Mouse (Mus musculus): ENCODE data around the gene Col6a6. TPM values are rescaled to one million over a fixed set of nuclear protein-coding genes. Genes with fewer than 3 reads are reported as not detected.

Gene Col6a6
- total RNA-seq, 2 experiments from 2014 or later = 0.30 to 0.34 TPM

- intact Hi-C loops (cut with DNase I) = no loop called here
- Histone ChIP-seq H3K4me3 (no peak overlapping the region), H3K27ac (no peak overlapping the region)
- TF ChIP-seq CTCF (IDR thresholded peaks at IDR 0.05) = no peak
- DNase-seq (ENCODE audit: extremely low spot score in 1 of 2, low spot score in 2 of 2) = no peak
These were observed 64.3 kb downstream of the Col6a6 start for GRCm38 (mm10) chr9:105763625-105764024.

- Histone ChIP-seq H3K4me3 (no peak overlapping the region), H3K27ac (no peak overlapping the region)
- TF ChIP-seq CTCF (IDR thresholded peaks at IDR 0.05) = no peak
- intact Hi-C loops (cut with DNase I) = no loop called here
- DNase-seq (ENCODE audit: extremely low spot score in 1 of 2, low spot score in 2 of 2) = no peak
These were observed 65.7 kb downstream of the Col6a6 start for GRCm38 (mm10) chr9:105762274-105762673.

- Histone ChIP-seq H3K27ac (no peak overlapping the region), H3K4me3 (no peak overlapping the region)
- no peak for DNase-seq (ENCODE audit: extremely low spot score in 1 of 2, low spot score in 2 of 2)
- intact Hi-C loops (cut with DNase I) = no loop called here
- no peak for TF ChIP-seq CTCF (IDR thresholded peaks at IDR 0.05)
These were observed 69.1 kb downstream of the Col6a6 start for GRCm38 (mm10) chr9:105758861-105759260.

- Histone ChIP-seq H3K27ac (no peak overlapping the region), H3K4me3 (no peak overlapping the region)
- DNase-seq (ENCODE audit: extremely low spot score in 1 of 2, low spot score in 2 of 2) = no peak
- intact Hi-C loops (cut with DNase I) = no loop called here
- TF ChIP-seq CTCF (IDR thresholded peaks at IDR 0.05) = no peak
These were observed 69.7 kb downstream of the Col6a6 start for GRCm38 (mm10) chr9:105758173-105758765.

GRCm38 (mm10) chr9:105754256-105754655 is 73.7 kb downstream of the Col6a6 start:
- TF ChIP-seq CTCF (IDR thresholded peaks at IDR 0.05) = no peak
- no peak for DNase-seq (ENCODE audit: extremely low spot score in 1 of 2, low spot score in 2 of 2)
- H3K27ac ChIP-seq = no peak overlapping the region
- no peak overlapping the region for H3K4me3 ChIP-seq
- intact Hi-C loops (cut with DNase I) = no loop called here

- no peak for TF ChIP-seq CTCF (IDR thresholded peaks at IDR 0.05)
- Histone ChIP-seq H3K27ac (no peak overlapping the region), H3K4me3 (no peak overlapping the region)
- no peak for DNase-seq (ENCODE audit: extremely low spot score in 1 of 2, low spot score in 2 of 2)
- intact Hi-C loops (cut with DNase I) = no loop called here
These were observed 82.1 kb downstream of the Col6a6 start for GRCm38 (mm10) chr9:105745861-105746260.

- no peak for TF ChIP-seq CTCF (IDR thresholded peaks at IDR 0.05)
- Histone ChIP-seq H3K27ac (no peak overlapping the region), H3K4me3 (no peak overlapping the region)
- no peak for DNase-seq (ENCODE audit: extremely low spot score in 1 of 2, low spot score in 2 of 2)
- intact Hi-C loops (cut with DNase I) = no loop called here
These were observed 87.5 kb downstream of the Col6a6 start for GRCm38 (mm10) chr9:105740413-105740812.

- DNase-seq (ENCODE audit: extremely low spot score in 1 of 2, low spot score in 2 of 2) = no peak
- no peak for TF ChIP-seq CTCF (IDR thresholded peaks at IDR 0.05)
- no peak overlapping the region for H3K27ac ChIP-seq
- intact Hi-C loops (cut with DNase I) = no loop called here
- no peak overlapping the region for H3K4me3 ChIP-seq
These were observed 88.5 kb downstream of the Col6a6 start for GRCm38 (mm10) chr9:105739446-105739845.

GRCm38 (mm10) chr9:105737448-105737847 is 90.5 kb downstream of the Col6a6 start:
- Histone ChIP-seq H3K4me3 (no peak overlapping the region), H3K27ac (no peak overlapping the region)
- no peak for DNase-seq (ENCODE audit: extremely low spot score in 1 of 2, low spot score in 2 of 2)
- intact Hi-C loops (cut with DNase I) = no loop called here
- TF ChIP-seq CTCF (IDR thresholded peaks at IDR 0.05) = peak; percentile 13

- no peak overlapping the region for H3K4me3 ChIP-seq
- TF ChIP-seq CTCF (IDR thresholded peaks at IDR 0.05) = no peak
- H3K27ac ChIP-seq = no peak overlapping the region
- DNase-seq (ENCODE audit: extremely low spot score in 1 of 2, low spot score in 2 of 2) = no peak
- intact Hi-C loops (cut with DNase I) = no loop called here
These were observed 92.8 kb downstream of the Col6a6 start for GRCm38 (mm10) chr9:105735195-105735594.

- no peak for DNase-seq (ENCODE audit: extremely low spot score in 1 of 2, low spot score in 2 of 2)
- intact Hi-C loops (cut with DNase I) = no loop called here
- H3K27ac ChIP-seq = no peak overlapping the region
- no peak for TF ChIP-seq CTCF (IDR thresholded peaks at IDR 0.05)
- H3K4me3 ChIP-seq = no peak overlapping the region
These were observed 93.3 kb downstream of the Col6a6 start for GRCm38 (mm10) chr9:105734651-105735050.

- Histone ChIP-seq H3K4me3 (no peak overlapping the region), H3K27ac (no peak overlapping the region)
- no peak for DNase-seq (ENCODE audit: extremely low spot score in 1 of 2, low spot score in 2 of 2)
- intact Hi-C loops (cut with DNase I) = no loop called here
- TF ChIP-seq CTCF (IDR thresholded peaks at IDR 0.05) = no peak
These were observed 96.0 kb downstream of the Col6a6 start for GRCm38 (mm10) chr9:105731976-105732375.

- peak; percentile 38 to 64 for DNase-seq (ENCODE audit: extremely low spot score in 1 of 2, low spot score in 2 of 2)
- no peak overlapping the region for H3K4me3 ChIP-seq
- intact Hi-C loops (cut with DNase I) = loop anchor here (2.0 kb wide), 1 partner anchor 28 kb away; no protein-coding TSS in a partner anchor
- no peak overlapping the region; the same call in 1 of the 2 replicates for H3K27ac ChIP-seq
- no peak for TF ChIP-seq CTCF (IDR thresholded peaks at IDR 0.05)
These were observed 107.5 kb downstream of the Col6a6 start for GRCm38 (mm10) chr9:105720430-105720829.
